In the genomic region with DNA sequence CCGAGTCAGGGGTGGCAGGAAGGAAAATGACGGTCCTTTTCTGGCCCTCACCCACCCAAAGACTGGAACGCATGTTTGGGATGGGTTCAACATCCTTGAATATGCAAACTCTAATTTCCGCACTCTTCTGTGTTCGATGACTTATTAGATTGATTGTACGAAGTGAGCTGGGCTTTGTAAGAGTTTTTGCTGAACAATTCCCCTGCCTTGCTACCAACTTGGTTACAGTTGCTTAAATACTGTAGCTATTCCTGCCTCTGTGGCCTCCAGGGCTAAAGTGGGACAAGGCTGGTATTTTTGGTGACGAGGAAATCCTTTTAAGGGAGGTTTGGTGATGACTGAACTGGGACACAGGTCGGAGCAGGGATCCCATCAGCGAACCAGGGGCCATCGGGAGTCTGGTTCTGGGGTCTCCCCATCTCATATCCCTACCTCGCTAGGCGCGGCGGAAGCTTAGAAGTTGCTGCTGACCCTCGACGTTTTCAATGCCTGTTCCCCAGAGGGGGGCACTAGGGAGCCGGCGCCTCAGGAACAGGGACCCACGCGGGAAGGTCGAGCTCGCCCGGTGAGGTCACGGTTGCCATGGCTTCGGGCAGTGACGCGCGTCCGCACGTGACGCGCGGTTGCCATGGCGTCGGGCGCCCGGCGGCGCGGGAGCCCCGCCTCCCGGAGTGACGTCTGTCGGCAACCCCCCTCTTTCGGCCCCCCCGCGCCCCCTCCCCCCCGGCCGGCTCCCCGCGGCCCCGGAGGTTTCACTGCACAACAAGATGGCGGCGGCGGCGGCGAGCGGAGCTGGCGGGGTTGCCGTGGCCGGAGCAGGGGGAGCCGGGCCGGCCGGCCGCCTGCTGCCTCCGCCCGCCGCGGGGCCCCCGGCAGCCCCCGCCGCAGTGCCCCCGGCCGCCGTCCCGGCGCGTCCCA, we compare ENCODE assay signal across 8 mouse cellular contexts. TPM values are rescaled to one million over a fixed set of nuclear protein-coding genes. Genes with fewer than 3 reads are reported as not detected.
DNase-seq lines count a peak whose midpoint lies in the region; ATAC-seq and TF ChIP-seq lines count a peak whose summit lies in the region.

A gene (minus strand): TSS at position 600 of the 918 bp plus-strand sequence.
A gene (plus strand): TSS at position 730 of the 918 bp plus-strand sequence.

- no peaks in the 10 kb centered on the region for H3K9me3 ChIP-seq in limb, embryonic 14.5 days (ENCODE audit: control insufficient read depth, low read length)
- H3K9me3 ChIP-seq in midbrain, embryonic 16.5 days (replicated peaks; ENCODE audit: control insufficient read depth, low read length, poor library complexity, severe bottlenecking) = no peaks in the 10 kb centered on the region

- no peaks in the 10 kb centered on the region for H3K27me3 ChIP-seq in limb, embryonic 14.5 days (ENCODE audit: control insufficient read depth, insufficient read depth, low read length)
- no peaks in the 10 kb centered on the region for H3K27me3 ChIP-seq in midbrain, embryonic 16.5 days (ENCODE audit: control insufficient read depth, insufficient read depth, low read depth, low read length)
- no peaks in the 10 kb centered on the region for H3K27me3 ChIP-seq in spleen, adult 2 months (ENCODE audit: control insufficient read depth, insufficient read depth, low read length)

- peak within 1 kb of the TSS; percentile 51 for H3K27ac ChIP-seq in embryonic fibroblast, embryonic 13.5 days (ENCODE audit: insufficient read depth, low read length)
- peak within 1 kb of the TSS; percentile 83 for H3K27ac ChIP-seq in limb, embryonic 14.5 days (replicated peaks; ENCODE audit: low read depth, low read length)
- peak within 1 kb of the TSS; percentile 86 for H3K27ac ChIP-seq in midbrain, embryonic 16.5 days (ENCODE audit: low read length)
- H3K27ac ChIP-seq in spleen, adult 2 months (ENCODE audit: insufficient read depth, low read length) = peak within 1 kb of the TSS; percentile 73

- H3K4me3 ChIP-seq in embryonic fibroblast, embryonic 13.5 days (ENCODE audit: insufficient read depth, low read length) = peak within 1 kb of the TSS; percentile 79
- peak within 1 kb of the TSS; percentile 99 for H3K4me3 ChIP-seq in limb, embryonic 14.5 days (replicated peaks; ENCODE audit: low read length)
- peak within 1 kb of the TSS; percentile 64 for H3K4me3 ChIP-seq in midbrain, embryonic 16.5 days (ENCODE audit: low read depth, low read length)
- peak within 1 kb of the TSS; percentile 93 for H3K4me3 ChIP-seq in spleen, adult 2 months (ENCODE audit: extremely low read depth, insufficient read depth, insufficient read length)

- peak within 1 kb of the TSS; percentile 81 for H3K4me2 ChIP-seq in limb, embryonic 14.5 days (replicated peaks; ENCODE audit: low read depth, low read length, severe bottlenecking)
- peak within 1 kb of the TSS; percentile 63 for H3K4me2 ChIP-seq in midbrain, embryonic 16.5 days (ENCODE audit: low read length)

- WGBS in limb, embryonic 14.5 days = 3% methylated on average over 41 of the region's 78 CpGs
- 4% methylated on average over 52 of the region's 78 CpGs for WGBS in midbrain, embryonic 16.5 days
- WGBS in spleen, adult 2 months = 4% methylated on average over 63 of the region's 78 CpGs

- H3K36me3 ChIP-seq in limb, embryonic 14.5 days (ENCODE audit: control insufficient read depth, insufficient read depth, low read length) = no peaks in the 10 kb centered on the region
- no peaks in the 10 kb centered on the region for H3K36me3 ChIP-seq in midbrain, embryonic 16.5 days (ENCODE audit: control insufficient read depth, insufficient read depth, low read length)
- H3K36me3 ChIP-seq in spleen, adult 2 months (ENCODE audit: control insufficient read depth, insufficient read depth, low read length) = no peaks in the 10 kb centered on the region

- H3K4me1 ChIP-seq in embryonic fibroblast, embryonic 13.5 days (ENCODE audit: control insufficient read depth, insufficient read depth, low read length) = peaks cover 18% of the 10 kb centered on the region
- peaks cover 34% of the 10 kb centered on the region for H3K4me1 ChIP-seq in limb, embryonic 14.5 days (ENCODE audit: control insufficient read depth, insufficient read depth, low read length)
- H3K4me1 ChIP-seq in midbrain, embryonic 16.5 days (ENCODE audit: control insufficient read depth, insufficient read depth, low read length) = peaks cover 30% of the 10 kb centered on the region
- H3K4me1 ChIP-seq in spleen, adult 2 months (ENCODE audit: control insufficient read depth, insufficient read depth, insufficient read length) = peaks cover 9% of the 10 kb centered on the region; the same call in 1 of the 2 replicates

- H3K9ac ChIP-seq in limb, embryonic 14.5 days (ENCODE audit: low read depth, low read length, severe bottlenecking) = peak within 1 kb of the TSS; percentile 97
- H3K9ac ChIP-seq in midbrain, embryonic 16.5 days (ENCODE audit: low read depth, low read length) = peak within 1 kb of the TSS; percentile 87

- peak; percentile 57 for TF ChIP-seq CTCF in embryonic fibroblast, embryonic 13.5 days (IDR thresholded peaks at IDR 0.05; ENCODE audit: borderline replicate concordance, insufficient read depth, low read length)
- TF ChIP-seq CTCF in spleen, adult 2 months (IDR thresholded peaks at IDR 0.05; ENCODE audit: extremely low read depth, insufficient read depth, insufficient read length, insufficient replicate concordance) = peak; percentile 44; the same call in 1 of the 2 replicates

- peak; percentile 92 for ATAC-seq in limb, embryonic 14.5 days (ENCODE audit: low FRiP score, low read depth)
- ATAC-seq in midbrain, embryonic 16.5 days = peak; percentile 86

- TF ChIP-seq POLR2A in embryonic fibroblast, embryonic 13.5 days (IDR thresholded peaks at IDR 0.05; ENCODE audit: low read depth, low read length) = no peak
- no peak for TF ChIP-seq POLR2A in limb, embryonic 14.5 days (IDR thresholded peaks at IDR 0.05; ENCODE audit: borderline replicate concordance, extremely low read depth, insufficient read depth, insufficient read length)
- TF ChIP-seq POLR2A in spleen, adult 2 months (IDR thresholded peaks at IDR 0.05; ENCODE audit: low read depth, low read length) = no peak

- peak; percentile 95 to 97 for DNase-seq in B cell, adult 2 months
- DNase-seq in brain, adult 2 months (ENCODE audit: low read depth, low spot score) = peak; percentile 98
- DNase-seq in heart, adult 9 months (ENCODE audit: low spot score in 2 of 2) = peak; percentile 92 to 95
- peak; percentile 97 for DNase-seq in kidney, adult 9 months
- peak; percentile 89 for DNase-seq in limb, embryonic 14.5 days (ENCODE audit: low spot score)
- DNase-seq in spleen, adult 2 months (ENCODE audit: low read depth in 1 of 2, low spot score in 2 of 2) = peak; percentile 87 to 91

RNA-seq across cellular contexts. Expression of the first gene that starts in this region (rescaled TPM):
- 179 and 182 TPM in 2 replicates for polyA plus RNA-seq in embryonic fibroblast, embryonic 13.5 days (2011; ENCODE audit: insufficient read length, low read depth, missing spikeins)
- 70.1 and 87.2 TPM in 2 replicates for polyA plus RNA-seq in limb, embryonic 14.5 days (2012; rRNA removed)
- polyA plus RNA-seq in limb, embryonic 14.5 days (2014; fragmentation: Nextera tagmentation; extraction: Ambion mirVana) = 174 and 175 TPM in 2 replicates
- polyA plus RNA-seq in midbrain, embryonic 16.5 days (2015; fragmentation: Nextera tagmentation; extraction: Ambion mirVana) = 287 and 294 TPM in 2 replicates
- polyA plus RNA-seq in spleen, adult 2 months (2012; rRNA removed) = 10.3 and 12.1 TPM in 2 replicates

RNA-seq across cellular contexts. Expression of the second gene that starts in this region (rescaled TPM):
- polyA plus RNA-seq in embryonic fibroblast, embryonic 13.5 days (2011; ENCODE audit: insufficient read length, low read depth, missing spikeins) = 37.7 and 41.1 TPM in 2 replicates
- polyA plus RNA-seq in limb, embryonic 14.5 days (2012; rRNA removed) = 23.9 and 26.7 TPM in 2 replicates
- 13.7 and 15.1 TPM in 2 replicates for polyA plus RNA-seq in limb, embryonic 14.5 days (2014; fragmentation: Nextera tagmentation; extraction: Ambion mirVana)
- 5.1 and 5.9 TPM in 2 replicates for polyA plus RNA-seq in midbrain, embryonic 16.5 days (2015; fragmentation: Nextera tagmentation; extraction: Ambion mirVana)
- 13.4 and 13.7 TPM in 2 replicates for polyA plus RNA-seq in spleen, adult 2 months (2012; rRNA removed)

Comparison
In these comparisons a context has a peak if more than half of its experiments do, and no peak if none do; other contexts are left out.
1. Peak in every context shown above with its lines: DNase-seq, ATAC-seq, H3K4me3 ChIP-seq and H3K27ac ChIP-seq.